Mouse (Mus musculus) stomach, embryonic 15.5 days (tissue): ENCODE results near the gene Klf7. TPM values are rescaled to one million over a fixed set of nuclear protein-coding genes. Genes with fewer than 3 reads are reported as not detected.

Experiments
- ATAC-seq: fragments of 200-750 bp; cut with Nextera tagmentation; 2 replicates; pipeline ENCODE4 v1.8.0; 2017; ENCODE audit warnings: low read depth, moderate number of reproducible peaks, moderate TSS enrichment; ENCODE audit not compliant: insufficient read depth, low FRiP score
- H3K27ac ChIP-seq: fragments of 300-500 bp; sonication (generic); 2 replicates; pipeline ENCODE4 v1.5.1; 2015; ENCODE audit warnings: mild to moderate bottlenecking, inconsistent platforms
- H3K27me3 ChIP-seq: fragments of 300-500 bp; sonication (generic); replicated peaks from 2 replicates; pipeline ENCODE4 v1.6.1; 2015; ENCODE audit warnings: inconsistent platforms
- H3K36me3 ChIP-seq: fragments of 300-500 bp; sonication (generic); 2 replicates; pipeline ENCODE4 v1.6.1; 2015; ENCODE audit warnings: inconsistent platforms
- H3K4me1 ChIP-seq: fragments of 300-500 bp; sonication (generic); 2 replicates; pipeline ENCODE4 v1.6.1; 2015; ENCODE audit warnings: inconsistent platforms
- H3K4me2 ChIP-seq: fragments of 300-500 bp; sonication (generic); 2 replicates; pipeline ENCODE4 v1.6.1; 2015; ENCODE audit warnings: mild to moderate bottlenecking, inconsistent platforms
- H3K4me3 ChIP-seq: fragments of 300-500 bp; sonication (generic); replicated peaks from 2 replicates; pipeline ENCODE4 v1.5.1; 2015; ENCODE audit warnings: inconsistent platforms
- H3K9ac ChIP-seq: fragments of 300-500 bp; sonication (generic); 2 replicates; pipeline ENCODE4 v1.6.1; 2015; ENCODE audit warnings: inconsistent platforms
- H3K9me3 ChIP-seq: fragments of 300-500 bp; sonication (generic); 2 replicates; pipeline ENCODE4 v1.6.1; 2016; ENCODE audit warnings: inconsistent platforms
- WGBS: fragments of 180-500 bp; shearing (Covaris S2); methylation state at CpG from one replicate; pipeline ENCODE4 v1.1.7; 2015; 5-methylcytosine and 5-hydroxymethylcytosine counted together
- polyA plus RNA-seq: library from polyadenylated mRNA; unstranded; fragments of >200 nt; fragmentation: Nextera tagmentation; extraction: Ambion mirVana; gene quantifications from 2 replicates; pipeline ENCODE4 v1.2.1, GENCODE M21; 2015

Klf7 gene
- polyA plus RNA-seq, 1 experiment from 2014 or later = 21.5 TPM

DNA sequence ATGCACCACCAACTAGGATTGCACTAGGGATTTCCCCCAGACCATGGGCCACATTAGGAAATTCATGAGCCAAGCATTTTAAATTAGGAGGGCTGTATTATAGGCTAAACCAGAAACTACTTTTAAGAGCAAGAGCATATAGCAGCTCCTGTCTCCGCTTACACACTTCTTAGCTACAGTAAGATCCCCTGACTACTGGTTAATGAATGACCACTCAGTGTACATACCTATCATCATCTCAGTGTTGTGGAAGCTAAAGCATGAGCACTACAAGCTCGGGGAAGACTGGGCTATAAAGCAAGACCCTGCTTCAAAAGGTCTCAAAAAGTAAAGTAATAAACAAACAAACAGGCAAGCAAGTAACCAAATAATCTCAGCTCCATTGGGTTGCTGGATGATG lies 65.5 kb downstream of the Klf7 start:
- Histone ChIP-seq H3K9me3 (no peaks in the 10 kb centered on the region), H3K9ac (no peak overlapping the region), H3K27ac (no peak overlapping the region), H3K27me3 (no peaks in the 10 kb centered on the region), H3K4me1 (0 out of 2 replicates have a peak, but pooled peaks cover 6% of the 10 kb centered on the region), H3K4me2 (no peak overlapping the region), H3K4me3 (no peak overlapping the region), H3K36me3 (no peaks in the 10 kb centered on the region)
- WGBS = 59% methylated on average over 2 of the region's 2 CpGs
- ATAC-seq = no peak; the same call in 1 of the 2 replicates

DNA sequence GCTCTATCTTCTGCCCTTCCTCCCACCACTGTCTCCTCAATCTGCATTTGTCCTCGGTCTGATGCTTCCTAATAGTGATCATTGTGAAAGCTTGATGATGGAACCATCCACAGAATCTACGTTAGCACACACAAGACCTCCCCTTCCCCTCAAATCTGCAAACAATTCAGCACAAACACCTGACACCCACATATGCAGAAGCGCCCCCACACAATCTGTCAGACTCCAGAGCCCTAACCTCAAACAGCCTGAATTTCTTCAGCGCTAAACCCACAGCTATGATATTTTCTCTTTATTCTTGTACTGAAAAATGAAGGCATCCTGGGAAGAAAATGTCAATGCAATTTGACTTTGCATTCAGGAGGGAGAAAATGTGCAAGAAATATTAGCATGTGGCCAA lies 66.1 kb downstream of the Klf7 start:
- ATAC-seq = no peak
- Histone ChIP-seq H3K9ac (no peak overlapping the region), H3K9me3 (no peaks in the 10 kb centered on the region), H3K4me3 (no peak overlapping the region), H3K27ac (no peak overlapping the region), H3K4me1 (0 out of 2 replicates have a peak, but pooled peaks cover 4% of the 10 kb centered on the region), H3K36me3 (no peaks in the 10 kb centered on the region), H3K27me3 (no peaks in the 10 kb centered on the region), H3K4me2 (no peak overlapping the region)
- 78% methylated on average over 4 of the region's 4 CpGs for WGBS

DNA sequence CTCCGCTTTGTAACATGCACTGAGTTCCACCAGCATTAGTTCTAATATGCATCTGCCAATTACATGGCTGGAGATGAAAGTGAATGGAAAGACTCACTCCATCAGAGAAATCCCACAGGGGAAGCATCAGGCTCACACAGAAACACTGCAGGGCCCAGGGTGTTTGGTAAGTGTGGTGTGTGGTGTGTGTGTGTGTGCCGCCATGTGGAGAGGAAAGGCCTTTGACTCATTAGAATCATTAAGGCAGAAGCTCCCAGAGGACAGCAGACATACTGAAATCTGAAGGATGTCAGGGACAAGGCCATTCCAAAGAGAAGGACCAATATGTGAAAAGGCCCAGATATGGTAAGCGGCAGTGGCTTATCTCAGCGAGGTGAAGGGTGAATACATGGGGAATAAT lies 66.9 kb downstream of the Klf7 start:
- no peak overlapping the region for H3K9ac ChIP-seq
- no peak overlapping the region for H3K4me3 ChIP-seq
- ATAC-seq = no peak
- H3K36me3 ChIP-seq = no peaks in the 10 kb centered on the region
- H3K9me3 ChIP-seq = no peaks in the 10 kb centered on the region
- 83% methylated on average over 4 of the region's 4 CpGs for WGBS
- H3K27ac ChIP-seq = no peak overlapping the region
- no peaks in the 10 kb centered on the region for H3K27me3 ChIP-seq
- H3K4me1 ChIP-seq = no peaks in the 10 kb centered on the region
- no peak overlapping the region for H3K4me2 ChIP-seq

DNA sequence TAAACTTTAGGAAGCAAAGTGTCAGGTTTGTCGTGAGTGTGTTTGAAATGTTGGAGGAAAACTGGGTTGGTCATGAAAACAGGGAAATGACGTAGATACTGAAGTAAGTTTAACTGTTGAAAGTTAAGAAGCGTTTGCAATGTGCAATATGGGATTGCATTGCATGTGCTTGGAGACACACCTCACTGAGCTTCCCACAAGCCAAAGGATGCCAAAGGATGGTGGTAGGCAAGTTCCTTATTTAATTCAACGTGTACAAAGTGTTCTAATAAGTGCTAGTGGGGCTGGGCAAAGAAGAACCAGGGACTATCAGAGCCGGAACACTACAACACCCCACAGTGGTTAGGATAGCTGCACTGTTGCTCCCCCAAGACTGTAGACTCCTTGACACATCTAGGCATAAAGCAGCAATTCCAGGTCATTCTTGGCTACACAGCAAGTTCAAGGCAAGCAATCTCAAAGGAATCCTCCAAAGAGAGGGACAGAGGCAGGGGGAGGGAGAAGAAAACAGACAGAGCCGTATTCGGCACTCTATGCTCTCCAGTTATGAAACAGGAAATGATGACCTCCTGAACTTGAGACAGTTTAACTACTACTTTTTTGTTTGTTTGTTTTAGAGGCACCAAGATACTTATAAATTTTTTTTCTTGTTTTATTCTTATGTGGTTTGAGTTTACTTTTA lies 69.9 kb downstream of the Klf7 start:
- H3K36me3 ChIP-seq = no peaks in the 10 kb centered on the region
- 56% methylated on average over 7 of the region's 7 CpGs for WGBS
- no peak overlapping the region for H3K4me2 ChIP-seq
- no peak overlapping the region for H3K27ac ChIP-seq
- H3K27me3 ChIP-seq = no peaks in the 10 kb centered on the region
- no peaks in the 10 kb centered on the region for H3K9me3 ChIP-seq
- no peak overlapping the region for H3K9ac ChIP-seq
- H3K4me3 ChIP-seq = no peak overlapping the region
- ATAC-seq = no peak
- no peaks in the 10 kb centered on the region for H3K4me1 ChIP-seq

DNA sequence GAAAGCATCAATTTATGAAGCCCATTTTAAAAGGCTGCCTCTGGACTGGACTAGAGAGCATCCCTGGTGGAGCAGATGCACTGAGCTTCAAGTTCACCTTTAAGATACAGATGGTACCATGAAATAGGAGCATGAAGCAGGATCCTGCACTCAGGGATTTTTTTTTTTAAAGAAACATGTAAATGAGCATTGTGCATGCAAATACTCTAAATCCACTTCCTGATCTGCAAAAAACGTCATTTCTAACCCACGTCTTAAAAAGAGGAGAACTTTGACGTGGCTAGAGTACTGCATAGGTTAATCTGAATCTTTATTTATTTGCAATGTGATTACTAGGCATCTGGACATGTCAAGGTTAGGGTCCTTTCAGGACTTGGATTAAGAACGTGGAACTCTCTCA lies 73.5 kb downstream of the Klf7 start:
- no peak overlapping the region for H3K9ac ChIP-seq
- no peaks in the 10 kb centered on the region for H3K27me3 ChIP-seq
- WGBS = 69% methylated on average over 4 of the region's 4 CpGs
- H3K4me3 ChIP-seq = no peak overlapping the region
- no peak for ATAC-seq
- no peak overlapping the region for H3K27ac ChIP-seq
- H3K9me3 ChIP-seq = no peaks in the 10 kb centered on the region
- H3K4me2 ChIP-seq = no peak overlapping the region
- no peaks in the 10 kb centered on the region for H3K36me3 ChIP-seq
- H3K4me1 ChIP-seq = no peaks in the 10 kb centered on the region

DNA sequence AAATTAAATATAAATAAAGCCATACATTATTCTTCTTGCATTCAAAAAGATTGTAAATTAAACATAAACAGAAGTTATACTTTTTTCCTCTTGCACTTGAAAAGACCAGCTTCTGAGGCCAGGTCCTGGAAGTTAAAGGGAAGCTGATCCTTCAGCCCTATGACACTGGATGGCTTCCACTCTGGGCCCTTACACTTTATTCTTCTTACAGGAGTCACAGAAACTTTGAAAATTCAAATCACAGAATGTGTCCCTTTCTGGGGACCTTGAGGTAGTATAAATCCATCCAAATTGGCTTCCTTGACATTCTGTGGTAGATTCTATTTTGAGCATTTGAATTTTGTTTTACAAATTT lies 75.3 kb downstream of the Klf7 start:
- Histone ChIP-seq H3K36me3 (no peaks in the 10 kb centered on the region), H3K9me3 (no peaks in the 10 kb centered on the region), H3K4me3 (no peak overlapping the region), H3K27me3 (no peaks in the 10 kb centered on the region), H3K27ac (no peak overlapping the region), H3K4me2 (no peak overlapping the region), H3K4me1 (no peaks in the 10 kb centered on the region), H3K9ac (no peak overlapping the region)
- ATAC-seq = no peak

DNA sequence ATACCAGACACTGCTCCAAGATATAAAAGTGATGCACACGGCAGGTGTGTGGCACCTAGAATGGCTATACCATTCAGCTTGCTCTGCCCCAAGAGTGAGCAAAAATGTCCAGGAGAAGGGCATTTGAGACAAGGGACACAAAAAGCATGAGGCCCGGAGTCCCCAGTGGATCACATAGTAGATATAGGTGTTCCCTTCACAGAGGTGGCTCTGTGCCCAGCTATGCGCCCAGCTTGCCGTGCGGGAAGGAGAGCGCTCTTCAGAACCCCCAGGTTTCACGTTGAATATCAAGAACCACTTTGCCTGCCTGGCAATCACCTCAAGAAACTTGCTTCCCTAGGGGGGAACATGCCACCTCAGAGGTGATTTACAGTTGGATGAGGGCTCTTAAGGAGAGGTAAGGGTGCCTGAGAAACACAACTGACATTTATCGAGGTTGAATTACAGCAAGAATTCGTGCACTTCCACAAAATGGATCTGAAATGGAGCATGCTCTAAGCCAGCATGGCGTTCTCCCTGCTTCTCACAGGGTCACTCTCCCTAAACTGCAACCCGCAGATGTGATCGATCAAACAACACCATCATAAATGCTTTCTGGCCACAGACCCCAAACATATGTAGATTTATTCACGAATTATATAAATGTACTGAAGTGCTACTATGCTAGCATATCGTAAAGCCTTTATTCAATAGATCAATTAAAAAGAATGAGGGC lies 75.8 kb downstream of the Klf7 start:
- Histone ChIP-seq H3K4me1 (no peaks in the 10 kb centered on the region), H3K27me3 (no peaks in the 10 kb centered on the region), H3K9ac (no peak overlapping the region), H3K4me2 (no peak overlapping the region), H3K36me3 (no peaks in the 10 kb centered on the region), H3K27ac (no peak overlapping the region), H3K4me3 (no peak overlapping the region), H3K9me3 (no peaks in the 10 kb centered on the region)
- no peak; the same call in 1 of the 2 replicates for ATAC-seq
- WGBS = 81% methylated on average over 14 of the region's 14 CpGs

DNA sequence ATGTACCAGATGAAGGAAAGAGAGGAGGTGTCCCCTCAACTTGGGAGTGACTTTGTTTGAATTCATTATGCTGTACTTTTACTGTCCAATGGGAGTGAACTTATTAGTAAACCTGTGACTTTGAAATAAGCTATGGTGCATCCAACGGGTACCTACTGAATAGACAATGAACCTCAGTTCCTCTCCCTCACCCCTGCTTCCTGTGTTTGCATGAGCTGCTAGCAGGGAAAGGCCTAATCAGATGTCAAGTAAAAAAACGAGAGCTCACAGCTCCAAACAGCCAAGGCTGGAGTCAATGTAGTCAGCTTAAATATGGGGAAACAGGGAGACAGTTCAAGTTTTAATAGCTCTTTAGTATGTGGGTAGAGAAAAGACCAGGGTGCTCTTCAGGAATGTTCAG lies 77.5 kb downstream of the Klf7 start:
- H3K27me3 ChIP-seq = no peaks in the 10 kb centered on the region
- no peaks in the 10 kb centered on the region for H3K4me1 ChIP-seq
- no peaks in the 10 kb centered on the region for H3K9me3 ChIP-seq
- H3K27ac ChIP-seq = no peak overlapping the region
- no peak overlapping the region for H3K4me3 ChIP-seq
- WGBS = 29% methylated on average over 2 of the region's 2 CpGs
- H3K9ac ChIP-seq = no peak overlapping the region
- no peak for ATAC-seq
- H3K4me2 ChIP-seq = no peak overlapping the region
- H3K36me3 ChIP-seq = no peaks in the 10 kb centered on the region

DNA sequence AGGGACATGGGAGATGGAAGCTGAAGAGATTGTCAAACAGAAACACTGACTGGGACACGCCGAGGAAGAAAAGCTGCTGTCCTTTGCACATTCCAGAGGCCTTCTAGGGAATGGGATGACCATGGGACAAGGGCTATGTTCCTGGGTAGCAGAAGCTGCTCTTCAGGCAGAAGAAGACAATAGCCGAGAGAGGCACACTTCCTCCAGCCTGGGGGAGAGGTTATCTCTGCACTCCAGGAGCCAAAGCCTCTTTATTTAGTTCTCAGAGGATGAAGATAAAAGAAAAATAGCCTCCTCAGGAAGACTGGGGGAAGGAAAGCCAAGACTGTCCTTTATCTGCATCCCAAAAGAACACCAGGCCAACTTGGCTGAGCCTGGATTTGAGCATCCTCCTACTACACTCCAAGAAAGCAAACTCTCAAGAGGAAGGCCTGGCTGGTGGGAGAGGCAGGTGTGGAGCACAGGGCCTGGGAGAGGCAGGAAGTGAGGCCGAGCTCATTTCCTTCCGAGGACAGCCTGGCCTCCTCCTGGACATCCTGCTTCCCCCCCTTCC lies 81.2 kb downstream of the Klf7 start:
- no peak overlapping the region for H3K4me3 ChIP-seq
- no peak for ATAC-seq
- H3K36me3 ChIP-seq = no peaks in the 10 kb centered on the region
- no peak overlapping the region for H3K9ac ChIP-seq
- 0 out of 2 replicates have a peak overlapping the region, but pooled peaks have one; percentile 2 for H3K27ac ChIP-seq
- 58% methylated on average over 5 of the region's 5 CpGs for WGBS
- no peaks in the 10 kb centered on the region for H3K9me3 ChIP-seq
- no peaks in the 10 kb centered on the region for H3K4me1 ChIP-seq
- no peaks in the 10 kb centered on the region for H3K27me3 ChIP-seq
- no peak overlapping the region for H3K4me2 ChIP-seq

DNA sequence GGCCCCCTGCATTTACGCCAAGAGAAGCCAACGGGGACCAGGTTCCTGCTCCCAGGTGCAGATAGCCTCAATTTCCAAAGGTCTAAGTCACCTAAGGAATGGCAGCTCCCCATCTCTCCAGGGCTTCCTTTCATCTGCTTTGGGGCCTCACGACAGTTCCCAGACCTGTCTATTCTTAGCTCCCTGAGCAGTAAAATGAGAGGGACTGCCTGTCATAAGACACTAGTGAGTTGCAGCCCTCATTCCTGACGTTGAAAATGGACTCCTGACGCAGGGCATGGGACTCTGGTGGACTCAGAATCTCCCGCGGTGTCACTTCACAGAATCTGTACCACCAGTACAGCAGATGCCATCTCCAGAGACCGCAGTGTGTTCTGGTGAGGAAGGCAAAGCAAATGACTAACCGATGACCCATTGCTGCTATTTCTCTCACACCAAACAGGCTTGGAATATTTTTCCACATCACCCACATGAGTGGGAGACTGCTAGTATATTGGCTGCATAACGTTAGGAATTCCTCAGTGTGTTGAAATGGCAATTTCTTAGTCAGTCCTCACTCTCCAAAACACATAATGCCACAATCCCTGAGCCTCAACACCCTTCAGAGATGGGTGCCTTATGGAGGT lies 81.9 kb downstream of the Klf7 start:
- Histone ChIP-seq H3K4me1 (no peaks in the 10 kb centered on the region), H3K27me3 (no peaks in the 10 kb centered on the region), H3K4me2 (no peak overlapping the region), H3K9me3 (no peaks in the 10 kb centered on the region), H3K4me3 (no peak overlapping the region), H3K27ac (0 out of 2 replicates have a peak overlapping the region, but pooled peaks have one; percentile 2), H3K9ac (no peak overlapping the region), H3K36me3 (no peaks in the 10 kb centered on the region)
- 85% methylated on average over 10 of the region's 10 CpGs for WGBS
- ATAC-seq = no peak

DNA sequence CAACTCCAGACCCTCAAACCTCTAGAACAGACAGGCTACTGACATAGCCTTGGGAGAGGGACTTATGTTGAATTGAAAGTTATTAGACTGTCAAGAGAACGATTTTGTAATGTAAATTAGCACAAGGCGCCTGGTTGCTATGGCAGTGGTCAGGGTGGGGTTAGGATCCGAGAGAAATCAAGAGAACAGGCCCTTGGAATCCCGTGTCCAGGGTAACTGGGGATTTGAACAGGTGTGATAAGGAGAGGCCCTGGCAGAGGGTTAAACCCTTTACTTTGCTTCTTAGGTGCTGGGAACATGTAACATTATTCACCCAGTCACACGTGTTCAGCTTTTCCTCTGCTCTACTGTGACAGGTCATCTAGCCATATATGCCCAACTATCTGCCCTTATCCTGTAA lies 83.7 kb downstream of the Klf7 start:
- H3K9me3 ChIP-seq = no peaks in the 10 kb centered on the region
- WGBS = 55% methylated on average over 5 of the region's 5 CpGs
- H3K9ac ChIP-seq = no peak overlapping the region
- no peak overlapping the region for H3K4me2 ChIP-seq
- peak; percentile 51; the same call in 1 of the 2 replicates for ATAC-seq
- H3K36me3 ChIP-seq = no peaks in the 10 kb centered on the region
- no peak overlapping the region for H3K4me3 ChIP-seq
- no peaks in the 10 kb centered on the region for H3K4me1 ChIP-seq
- no peak overlapping the region for H3K27ac ChIP-seq
- no peaks in the 10 kb centered on the region for H3K27me3 ChIP-seq

DNA sequence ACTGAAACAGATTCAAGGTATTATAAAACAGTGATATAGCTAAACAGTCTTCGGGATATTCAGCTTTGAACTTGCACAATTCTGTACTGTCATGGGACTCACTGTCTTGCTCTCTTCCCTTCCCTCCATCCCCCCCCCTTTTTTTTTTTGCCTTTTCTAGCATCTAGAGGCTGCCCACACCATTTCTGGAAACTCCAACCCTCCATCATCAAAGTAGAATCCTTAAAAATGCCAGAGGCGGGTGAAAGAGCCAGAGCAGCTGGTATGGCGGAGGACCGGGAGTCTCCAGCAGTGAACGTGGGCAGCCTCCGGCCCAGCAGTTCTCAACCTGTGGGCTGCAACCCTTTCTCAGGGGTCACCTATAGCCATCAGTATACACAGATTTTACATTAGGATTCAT lies 84.3 kb downstream of the Klf7 start:
- H3K9ac ChIP-seq = no peak overlapping the region
- 85% methylated on average over 6 of the region's 6 CpGs for WGBS
- H3K4me2 ChIP-seq = no peak overlapping the region
- no peaks in the 10 kb centered on the region for H3K4me1 ChIP-seq
- no peak overlapping the region for H3K27ac ChIP-seq
- H3K4me3 ChIP-seq = no peak overlapping the region
- H3K27me3 ChIP-seq = no peaks in the 10 kb centered on the region
- H3K36me3 ChIP-seq = no peaks in the 10 kb centered on the region
- H3K9me3 ChIP-seq = no peaks in the 10 kb centered on the region
- no peak for ATAC-seq
